Mouse (Mus musculus) cortical plate, adult 2 months (tissue): Measurements from ENCODE around the gene Slc35e3.

Source experiments
- CTCF ChIP-seq: fragments of 200-500 bp; IDR thresholded peaks from 2 replicates; pipeline ENCODE4 v1.5.1; 2011; ENCODE audit warnings: mild to moderate bottlenecking, control low read depth, low read length; ENCODE audit not compliant: insufficient read depth; ENCODE audit errors: extremely low read depth
- POLR2A ChIP-seq: fragments of 200-500 bp; IDR thresholded peaks from 2 replicates; pipeline ENCODE4 v1.6.1; 2011; ENCODE audit warnings: mild to moderate bottlenecking, low read length, control low read depth; ENCODE audit not compliant: insufficient read depth; ENCODE audit errors: extremely low read depth

- TF ChIP-seq POLR2A (no peak), CTCF (no peak)
Measured at GRCm38 (mm10) chr10:117795206-117795605, 49.0 kb upstream of the Slc35e3 start.
